Mouse (Mus musculus): Measurements from ENCODE around the gene E330021D16Rik.
"Not testable (repeated sequence)": the region's sequence is repeated elsewhere in the genome, so short reads cannot be mapped to it uniquely, and the experiment has no call there.

Gene E330021D16Rik

GRCm38 (mm10) chr6:136415133-136415775, at the start of gene E330021D16Rik:
TSS of gene E330021D16Rik (minus strand) at chr6:136415569.
- no peak for DNase-seq

DNA sequence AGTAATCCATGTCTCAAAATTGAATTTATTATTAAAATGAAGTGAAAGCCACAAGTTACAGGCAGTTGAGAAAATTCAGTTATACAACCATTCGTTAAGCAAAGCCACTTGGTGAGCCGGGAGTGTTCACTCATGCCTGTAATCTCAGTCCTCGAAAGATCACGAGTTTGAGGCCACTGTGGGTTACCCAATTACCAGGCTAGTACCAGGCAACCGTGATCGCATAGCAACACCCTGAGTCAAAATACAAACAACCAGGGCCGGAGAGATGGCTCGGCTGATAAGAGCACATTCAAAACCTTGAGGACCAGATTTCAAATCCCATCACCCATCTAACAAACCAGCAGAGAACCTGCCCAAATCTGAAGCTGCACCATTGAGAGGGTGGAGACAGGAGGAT, 49.7 kb upstream of the E330021D16Rik start:
- peak; percentile 73 to 85 for DNase-seq

GRCm38 (mm10) chr6:136464121-136464621, 48.8 kb upstream of the E330021D16Rik start:
- DNase-seq = peak; percentile 37 to 68

GRCm38 (mm10) chr6:136463491-136463890, 48.1 kb upstream of the E330021D16Rik start:
- DNase-seq = no peak

DNA sequence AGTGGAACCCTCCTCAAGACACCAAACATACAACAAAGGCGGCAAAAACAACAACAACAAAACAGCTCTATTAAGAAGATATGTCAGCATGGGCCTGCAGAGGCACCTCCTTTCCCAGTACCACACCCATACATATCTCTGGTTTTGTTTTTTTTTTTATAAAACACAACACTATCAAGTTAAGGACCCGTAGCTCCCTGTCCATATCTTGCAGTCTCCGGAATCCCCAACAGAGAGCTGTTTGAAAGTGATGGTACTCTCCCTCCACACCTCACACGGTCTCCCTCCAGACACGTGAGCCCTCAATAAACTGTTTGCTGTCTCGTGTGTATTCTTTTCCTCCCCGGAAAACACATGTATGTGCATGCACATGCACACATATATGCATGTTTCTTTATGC, 43.8 kb upstream of the E330021D16Rik start:
- DNase-seq = no peak

- no peak for DNase-seq
Measured at GRCm38 (mm10) chr6:136456302-136456701, 40.9 kb upstream of the E330021D16Rik start.

- DNase-seq = peak; percentile 45 to 71
Measured at GRCm38 (mm10) chr6:136455696-136456095, 40.3 kb upstream of the E330021D16Rik start.

DNA sequence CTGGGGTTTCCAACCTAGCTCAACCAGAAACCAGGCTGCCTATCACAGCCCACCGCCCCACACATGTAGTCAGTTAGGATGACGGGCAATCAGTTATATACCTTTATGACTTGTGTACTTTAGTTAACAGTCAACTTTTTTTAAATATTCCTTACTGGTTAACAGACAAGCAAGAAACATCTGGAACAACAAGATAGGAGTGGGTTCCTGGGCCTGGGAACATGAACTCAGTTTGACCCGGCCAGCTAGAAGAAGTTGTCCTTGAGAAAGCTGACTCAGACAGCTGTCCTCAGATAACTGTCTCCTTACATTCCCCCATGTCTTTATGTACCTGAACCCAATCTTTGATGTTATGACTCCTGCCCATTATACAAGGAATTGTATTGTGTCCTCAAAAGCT, 37.3 kb upstream of the E330021D16Rik start:
- DNase-seq = no peak

- DNase-seq = no peak
Measured at GRCm38 (mm10) chr6:136450863-136451262, 35.5 kb upstream of the E330021D16Rik start.

DNA sequence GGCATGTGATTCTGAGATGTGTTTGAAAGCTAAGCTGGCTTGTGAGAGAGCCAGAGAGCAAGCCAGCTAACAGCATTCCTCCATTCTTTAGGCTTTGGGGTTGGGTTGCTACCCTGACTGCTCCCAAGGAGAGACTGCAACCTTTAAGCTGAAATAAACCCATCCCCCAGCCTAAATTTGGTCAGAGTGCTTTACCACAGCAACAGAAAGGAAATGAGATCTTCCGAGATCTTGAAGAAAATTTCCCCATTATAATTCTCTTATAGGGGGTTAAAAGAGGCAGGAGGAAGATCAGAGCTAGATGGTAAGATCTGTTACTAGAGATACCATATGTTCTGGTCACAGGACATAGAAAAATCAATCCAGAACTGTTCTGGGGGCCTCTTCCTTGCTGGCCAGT, 34.6 kb upstream of the E330021D16Rik start:
- no peak for DNase-seq

DNA sequence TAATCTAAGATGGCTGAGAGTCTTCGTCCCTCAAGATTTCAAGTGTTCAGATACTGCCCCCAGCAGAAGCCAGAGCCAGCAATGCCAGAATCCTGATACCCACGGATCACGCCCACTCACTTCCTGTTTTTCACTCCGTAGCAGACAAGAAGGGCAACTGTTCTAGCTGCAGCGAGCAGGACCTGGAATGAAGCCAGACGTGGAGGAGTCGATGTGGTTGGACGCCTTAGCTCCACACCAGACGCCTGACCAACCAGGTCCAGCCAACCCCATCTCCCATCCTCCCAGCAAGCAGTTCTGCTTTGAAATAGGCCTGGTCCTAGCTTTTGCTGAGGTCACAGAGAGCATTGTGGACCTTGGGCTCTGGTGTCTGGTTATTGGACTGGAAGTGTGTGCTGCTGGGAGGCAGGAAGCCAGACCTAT, 33.9 kb upstream of the E330021D16Rik start:
- peak; percentile 46 to 57 for DNase-seq

GRCm38 (mm10) chr6:136439205-136439604, 23.8 kb upstream of the E330021D16Rik start:
- DNase-seq = not testable (repeated sequence)

- DNase-seq = not testable (repeated sequence)
Measured at GRCm38 (mm10) chr6:136436151-136436550, 20.8 kb upstream of the E330021D16Rik start.

DNA sequence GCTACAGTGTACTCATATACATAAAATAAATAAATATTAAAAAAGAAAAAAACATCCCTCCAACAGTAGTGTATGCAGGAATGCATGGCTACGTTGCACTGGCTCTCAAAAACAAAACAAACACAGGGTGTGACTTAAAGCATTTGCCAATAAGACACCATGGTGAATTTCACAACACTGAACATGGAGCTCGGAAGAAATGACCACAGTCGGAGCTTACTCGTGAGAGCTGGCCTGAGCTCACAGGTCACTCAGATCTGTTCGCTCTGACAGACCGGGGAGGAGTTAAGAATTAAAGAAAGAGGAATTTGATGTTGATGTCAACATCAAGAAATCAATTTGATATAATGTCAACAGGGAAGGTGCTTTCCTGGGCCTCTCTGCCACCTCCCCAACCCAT, 18.2 kb upstream of the E330021D16Rik start:
- DNase-seq = no peak

DNA sequence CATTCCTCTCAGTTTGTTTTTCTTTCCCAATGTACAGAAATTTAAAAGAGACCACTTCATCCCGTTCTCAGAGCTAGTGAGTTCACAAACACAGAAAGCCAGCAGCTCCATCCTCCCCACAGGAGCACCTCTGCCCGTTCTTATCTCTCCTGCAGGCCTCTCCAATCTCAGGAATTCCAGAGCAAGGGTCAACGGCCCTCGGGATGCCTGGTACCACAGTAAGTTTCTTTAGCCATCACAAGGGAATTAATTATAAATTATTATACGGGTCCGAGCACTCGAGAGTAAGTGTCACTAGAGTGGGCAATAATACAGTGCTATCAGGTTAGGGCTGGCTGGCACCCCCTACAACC, 16.5 kb upstream of the E330021D16Rik start:
- DNase-seq = no peak

DNA sequence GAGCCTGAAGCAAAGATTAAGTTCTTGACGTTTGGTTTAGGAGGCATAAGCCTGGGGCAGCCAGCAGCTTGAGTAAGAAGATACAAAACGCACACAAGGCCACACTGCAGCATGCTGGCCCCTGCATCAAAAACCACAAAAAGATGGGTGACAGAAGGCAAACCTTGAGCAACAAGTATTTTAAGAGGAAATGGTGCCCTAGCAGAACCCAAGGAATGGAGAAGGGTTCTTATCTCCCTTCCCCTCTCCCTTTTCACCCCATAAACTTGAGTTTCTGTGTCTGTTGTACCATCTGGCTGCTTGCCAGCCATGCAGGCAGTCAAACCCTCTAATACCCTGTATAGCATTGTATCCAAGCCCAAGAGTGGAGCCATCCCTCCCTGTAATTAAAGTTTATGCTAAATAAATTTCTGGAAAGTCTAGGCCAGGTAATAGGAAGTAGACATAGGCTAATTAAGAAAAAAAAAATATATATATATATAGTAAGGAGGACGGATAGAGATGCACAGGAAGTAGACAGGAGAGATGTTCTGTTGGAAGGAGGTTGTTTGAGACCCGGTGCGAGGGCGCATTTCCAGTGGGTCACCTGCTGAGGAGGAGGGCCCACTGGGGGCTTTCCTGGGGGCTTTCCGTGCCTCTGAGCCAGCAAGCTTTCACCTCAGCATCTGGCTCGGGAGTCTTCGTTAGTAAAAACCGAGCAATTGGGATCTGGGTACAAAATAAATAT, 16.0 kb upstream of the E330021D16Rik start:
- no peak for DNase-seq

GRCm38 (mm10) chr6:136429441-136429840, 14.1 kb upstream of the E330021D16Rik start:
- DNase-seq = no peak

- DNase-seq = no peak
Measured at GRCm38 (mm10) chr6:136428412-136428811, 13.0 kb upstream of the E330021D16Rik start.

- no peak for DNase-seq
Measured at GRCm38 (mm10) chr6:136427240-136427639, 11.9 kb upstream of the E330021D16Rik start.

DNA sequence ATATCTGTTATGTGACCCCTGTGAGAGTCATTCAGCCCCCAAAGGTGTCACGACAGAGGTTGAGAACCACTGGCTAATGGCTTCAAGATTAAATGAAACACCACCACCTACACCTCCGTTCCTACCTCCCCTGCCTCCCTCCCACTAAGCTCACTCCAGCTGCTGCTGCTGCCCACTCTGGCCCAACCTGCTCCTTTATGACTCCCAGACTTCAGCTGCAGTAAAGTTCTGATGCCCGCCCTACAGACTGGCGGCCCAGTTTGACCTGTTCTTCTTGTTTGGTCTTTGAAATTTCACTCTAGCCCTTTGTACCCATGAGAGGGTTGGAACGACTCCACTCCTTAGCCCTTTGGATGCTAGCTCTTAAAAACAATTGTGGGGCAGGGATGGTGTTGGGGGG, 10.6 kb upstream of the E330021D16Rik start:
- DNase-seq = no peak

DNA sequence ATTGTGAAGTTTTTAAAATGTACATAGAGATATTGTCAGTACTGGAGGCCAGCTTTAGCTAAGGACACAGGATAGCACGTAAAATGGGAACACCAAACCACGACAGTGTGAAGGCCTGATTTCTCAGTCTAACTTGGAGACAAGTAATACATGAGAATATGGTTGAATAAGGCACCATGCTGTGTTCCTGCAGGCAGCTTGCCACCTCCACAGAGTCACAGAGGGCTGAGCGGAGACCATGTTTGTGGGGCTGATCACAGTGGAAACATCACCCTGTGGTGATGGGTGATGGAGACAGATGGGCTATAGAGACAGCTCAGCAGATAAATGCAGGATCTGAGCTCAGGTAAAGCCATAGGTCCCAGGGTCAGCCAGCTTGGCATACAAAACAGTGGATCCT, 8.8 kb upstream of the E330021D16Rik start:
- DNase-seq = no peak

GRCm38 (mm10) chr6:136423201-136423600, 7.8 kb upstream of the E330021D16Rik start:
- no peak for DNase-seq

- peak; percentile 43 to 63 for DNase-seq
Measured at GRCm38 (mm10) chr6:136422084-136422853, 6.9 kb upstream of the E330021D16Rik start.

DNA sequence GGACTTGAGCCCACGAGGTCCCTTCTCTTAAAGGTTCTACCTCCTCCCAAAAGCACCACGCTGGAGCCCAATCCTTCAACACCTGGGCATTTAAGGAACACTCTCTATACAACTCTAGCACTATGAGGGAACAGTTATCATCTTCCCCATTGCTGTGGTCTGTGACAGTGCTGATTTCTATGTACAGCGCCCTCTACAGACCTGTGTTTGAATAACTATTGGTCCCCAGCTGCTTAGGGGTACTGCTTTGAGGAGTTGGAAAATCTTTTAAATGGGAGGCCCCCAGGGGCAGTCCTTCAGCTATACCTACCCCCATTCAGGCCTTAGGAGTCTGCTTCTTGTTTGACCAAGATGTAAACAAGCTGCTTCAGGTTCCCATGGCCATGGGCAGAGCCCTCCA, 5.7 kb upstream of the E330021D16Rik start:
- no peak for DNase-seq
